Comparison of ENCODE assay signal across 16 mouse cellular contexts in the genomic region with DNA sequence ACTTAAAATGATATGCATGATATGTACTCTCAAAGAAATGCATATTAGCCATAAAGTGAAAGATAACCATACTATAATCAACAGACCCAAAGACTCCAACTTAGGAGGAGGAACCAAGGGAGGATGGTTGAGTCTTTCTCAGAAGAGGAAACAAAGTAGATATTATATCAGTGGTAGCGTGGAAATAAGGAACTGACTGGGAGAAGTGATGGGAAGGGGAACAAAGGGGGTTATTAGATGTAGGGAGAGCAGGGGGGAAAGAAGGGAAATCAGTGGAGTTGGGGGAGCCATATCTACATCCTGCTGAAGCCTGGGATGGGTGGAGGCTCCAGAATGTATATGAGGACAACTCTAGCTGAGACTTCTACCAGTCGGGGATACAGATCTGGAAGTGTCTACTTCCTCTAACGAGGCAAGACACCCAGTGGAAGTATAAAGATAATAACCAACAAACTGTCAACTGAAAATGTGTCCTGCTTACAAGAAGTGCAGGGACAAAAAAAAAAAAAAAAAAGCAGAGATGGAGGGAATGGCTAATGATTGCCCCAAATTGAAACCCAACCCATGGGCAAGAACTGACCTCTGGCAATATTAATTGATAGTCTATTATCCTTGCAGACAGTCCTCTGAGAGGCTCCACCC.
"Had no signal": no experiment of that assay in that cellular context is flagged by ENCODE, and none has a peak within 500 bp of the region (broad histone marks: within the 10 kb centered on the region; RNA-seq: fewer than 3 reads in every experiment).

No protein-coding gene starts in this region.

- H3K27ac ChIP-seq: neural tube, embryonic 13.5 days; neural tube, embryonic 15.5 days; stomach, embryonic 15.5 days; stomach, postnatal 0 days had no signal

- DNase-seq: retina, postnatal 1 day; right cerebral cortex, adult 18-20 months; right cerebral cortex, postnatal 14 days; right cerebral cortex, postnatal 25 days; right cerebral cortex, postnatal 4 days; spleen, adult 18-20 months; thymus, adult 18-20 months; thymus, adult 2 months; thymus, postnatal 14 days; thymus, postnatal 25 days; thymus, postnatal 36 days; thymus, postnatal 4 days had no signal

- H3K9ac ChIP-seq: neural tube, embryonic 13.5 days; neural tube, embryonic 15.5 days; stomach, embryonic 15.5 days had no signal

- H3K36me3 ChIP-seq: neural tube, embryonic 13.5 days; neural tube, embryonic 15.5 days; stomach, embryonic 15.5 days had no signal

- H3K9me3 ChIP-seq: neural tube, embryonic 13.5 days; neural tube, embryonic 15.5 days; stomach, embryonic 15.5 days had no signal

- H3K4me2 ChIP-seq: neural tube, embryonic 13.5 days; neural tube, embryonic 15.5 days; stomach, embryonic 15.5 days had no signal

- H3K27me3 ChIP-seq: neural tube, embryonic 13.5 days; neural tube, embryonic 15.5 days; stomach, embryonic 15.5 days had no signal

- H3K4me1 ChIP-seq: neural tube, embryonic 13.5 days; neural tube, embryonic 15.5 days; stomach, embryonic 15.5 days had no signal

- H3K4me3 ChIP-seq: neural tube, embryonic 13.5 days; neural tube, embryonic 15.5 days; stomach, embryonic 15.5 days had no signal
